Mouse (Mus musculus) heart, adult 10 weeks (tissue): ENCODE data around the gene Dnah9. TPM values are rescaled to one million over a fixed set of nuclear protein-coding genes. Genes with fewer than 3 reads are reported as not detected.

ENCODE experiments used
- polyA plus RNA-seq: library from polyadenylated mRNA; stranded (reverse); fragments of 350-450 nt; fragmentation: Illumina TruSeq; extraction: RNeasy Lipid Tissue Mini Kit (QIAGEN cat#74804); gene quantifications from one replicate; pipeline ENCODE4 v1.2.3, GENCODE M21; 2014; ENCODE audit warnings: low read depth, low replicate concordance

The Dnah9 gene
- not detected for polyA plus RNA-seq

GRCm38 (mm10) chr11:66167801-66168651 lies at the start of gene Dnah9:
Gene Dnah9, minus strand, starts transcription at chr11:66168551.

GRCm38 (mm10) chr11:65806909-65807504 lies 361.3 kb downstream of the Dnah9 start, which contains the start of gene Zkscan6:
Gene Zkscan6, plus strand, starts transcription at chr11:65807175.

GRCm38 (mm10) chr11:65788154-65788553 lies 380.2 kb downstream of the Dnah9 start, which contains the start of gene Map2k4:
Gene Map2k4, minus strand, starts transcription at chr11:65788297.

